Mouse (Mus musculus) midbrain, embryonic 12.5 days (tissue): ENCODE data around the gene Sart3. TPM values are rescaled to one million over a fixed set of nuclear protein-coding genes. Genes with fewer than 3 reads are reported as not detected.
A peak's percentile ranks its signal among the peaks of the same experiment; 100 is the strongest.
"Not testable (repeated sequence)": the region's sequence is repeated elsewhere in the genome, so short reads cannot be mapped to it uniquely, and the experiment has no call there.

Source experiments
- ATAC-seq: fragments of 200-750 bp; cut with Nextera tagmentation; 2 replicates; pipeline ENCODE4 v1.8.0; 2017; ENCODE audit warnings: low read depth, moderate TSS enrichment, moderate library complexity; ENCODE audit not compliant: low FRiP score
- H3K27ac ChIP-seq: fragments of 300-500 bp; sonication (generic); replicated peaks from 2 replicates; pipeline ENCODE4 v1.5.1; 2016; ENCODE audit warnings: mild to moderate bottlenecking
- H3K27me3 ChIP-seq: fragments of 300-500 bp; sonication (generic); 2 replicates; pipeline ENCODE4 v1.6.1; 2016; ENCODE audit warnings: mild to moderate bottlenecking
- H3K36me3 ChIP-seq: fragments of 300-500 bp; sonication (generic); 2 replicates; pipeline ENCODE4 v1.6.1; 2016
- H3K4me1 ChIP-seq: fragments of 300-500 bp; sonication (generic); 2 replicates; pipeline ENCODE4 v1.6.1; 2016
- H3K4me2 ChIP-seq: fragments of 300-500 bp; sonication (generic); replicated peaks from 2 replicates; pipeline ENCODE4 v1.6.1; 2016; ENCODE audit warnings: mild to moderate bottlenecking, moderate library complexity
- H3K4me3 ChIP-seq: fragments of 300-500 bp; sonication (generic); 2 replicates; pipeline ENCODE4 v1.5.1; 2016; ENCODE audit warnings: mild to moderate bottlenecking
- H3K9ac ChIP-seq: fragments of 300-500 bp; sonication (generic); replicated peaks from 2 replicates; pipeline ENCODE4 v1.6.1; 2016; ENCODE audit warnings: mild to moderate bottlenecking, moderate library complexity
- H3K9me3 ChIP-seq: fragments of 300-500 bp; sonication (generic); 2 replicates; pipeline ENCODE4 v1.6.1; 2016; ENCODE audit warnings: mild to moderate bottlenecking
- WGBS: fragments of 180-500 bp; shearing (Covaris S2); methylation state at CpG from one replicate; pipeline ENCODE4 v1.1.7; 2016; 5-methylcytosine and 5-hydroxymethylcytosine counted together
- polyA plus RNA-seq: library from polyadenylated mRNA; unstranded; fragments of >200 nt; fragmentation: Nextera tagmentation; extraction: Ambion mirVana; gene quantifications from 2 replicates; pipeline ENCODE4 v1.2.1, GENCODE M21; 2016

Gene Sart3
- polyA plus RNA-seq, 1 experiment from 2014 or later: 81.6 TPM

GRCm38 (mm10) chr5:113789075-113789788 lies 16.9 kb upstream of the Sart3 start:
- Histone ChIP-seq H3K4me1 (no peaks in the 10 kb centered on the region; the same call in 1 of the 2 replicates), H3K4me2 (no peak overlapping the region), H3K27ac (no peak overlapping the region), H3K36me3 (no peaks in the 10 kb centered on the region), H3K9me3 (no peaks in the 10 kb centered on the region), H3K9ac (no peak overlapping the region), H3K27me3 (peaks cover 4% of the 10 kb centered on the region; the same call in 1 of the 2 replicates), H3K4me3 (no peak overlapping the region)
- WGBS: 50% methylated on average over 7 of the region's 7 CpGs
- no peak for ATAC-seq

GRCm38 (mm10) chr5:113788645-113789044 lies 16.3 kb upstream of the Sart3 start:
- H3K4me1 ChIP-seq: no peaks in the 10 kb centered on the region; the same call in 1 of the 2 replicates
- no peak overlapping the region for H3K9ac ChIP-seq
- no peak overlapping the region for H3K27ac ChIP-seq
- H3K4me3 ChIP-seq: no peak overlapping the region
- 44% methylated on average over 6 of the region's 6 CpGs for WGBS
- peaks cover 10% of the 10 kb centered on the region for H3K27me3 ChIP-seq
- no peak for ATAC-seq
- no peak overlapping the region for H3K4me2 ChIP-seq
- no peaks in the 10 kb centered on the region for H3K36me3 ChIP-seq
- no peaks in the 10 kb centered on the region for H3K9me3 ChIP-seq

GRCm38 (mm10) chr5:113786985-113787384 lies 14.7 kb upstream of the Sart3 start:
- WGBS: 85% methylated on average over 5 of the region's 5 CpGs
- Histone ChIP-seq H3K4me2 (no peak overlapping the region), H3K27me3 (peaks cover 24% of the 10 kb centered on the region), H3K27ac (no peak overlapping the region), H3K9ac (no peak overlapping the region), H3K9me3 (no peaks in the 10 kb centered on the region), H3K4me3 (no peak overlapping the region), H3K4me1 (no peaks in the 10 kb centered on the region; the same call in 1 of the 2 replicates), H3K36me3 (no peaks in the 10 kb centered on the region)
- no peak for ATAC-seq

- not testable (repeated sequence) for H3K36me3 ChIP-seq, H3K4me2 ChIP-seq, H3K9me3 ChIP-seq, ATAC-seq, H3K27ac ChIP-seq, H3K4me1 ChIP-seq, H3K4me3 ChIP-seq, H3K9ac ChIP-seq
- 33% methylated on average over 3 of the region's 3 CpGs for WGBS
- H3K27me3 ChIP-seq: peaks cover 24% of the 10 kb centered on the region
These were observed 11.8 kb upstream of the Sart3 start for GRCm38 (mm10) chr5:113784104-113784503.

GRCm38 (mm10) chr5:113783581-113784001 lies 11.3 kb upstream of the Sart3 start:
- WGBS: 22% methylated on average over 12 of the region's 12 CpGs
- Histone ChIP-seq H3K36me3 (peaks cover 3% of the 10 kb centered on the region; the same call in 1 of the 2 replicates), H3K9ac (no peak overlapping the region), H3K4me3 (no peak overlapping the region), H3K27ac (no peak overlapping the region), H3K4me2 (no peak overlapping the region), H3K9me3 (no peaks in the 10 kb centered on the region), H3K27me3 (peaks cover 24% of the 10 kb centered on the region), H3K4me1 (no peaks in the 10 kb centered on the region)
- ATAC-seq: no peak

- Histone ChIP-seq H3K4me3 (no peak overlapping the region), H3K9me3 (no peaks in the 10 kb centered on the region), H3K36me3 (peaks cover 10% of the 10 kb centered on the region), H3K4me2 (no peak overlapping the region), H3K27ac (no peak overlapping the region), H3K27me3 (peaks cover 24% of the 10 kb centered on the region), H3K4me1 (no peaks in the 10 kb centered on the region), H3K9ac (no peak overlapping the region)
- no peak for ATAC-seq
- WGBS: 88% methylated on average over 7 of the region's 7 CpGs
These were observed 10.3 kb upstream of the Sart3 start for GRCm38 (mm10) chr5:113782624-113783023.

- 80% methylated on average over 7 of the region's 7 CpGs for WGBS
- Histone ChIP-seq H3K36me3 (peaks cover 16% of the 10 kb centered on the region), H3K9me3 (no peaks in the 10 kb centered on the region), H3K4me3 (no peak overlapping the region), H3K9ac (no peak overlapping the region), H3K27ac (no peak overlapping the region), H3K4me2 (no peak overlapping the region), H3K27me3 (peaks cover 24% of the 10 kb centered on the region), H3K4me1 (no peaks in the 10 kb centered on the region)
- ATAC-seq: no peak
These were observed 9.6 kb upstream of the Sart3 start for GRCm38 (mm10) chr5:113781875-113782274.

GRCm38 (mm10) chr5:113781254-113781653 lies 8.9 kb upstream of the Sart3 start:
- Histone ChIP-seq H3K4me2 (no peak overlapping the region), H3K4me1 (no peaks in the 10 kb centered on the region), H3K9ac (no peak overlapping the region), H3K9me3 (no peaks in the 10 kb centered on the region), H3K27ac (no peak overlapping the region), H3K36me3 (peaks cover 22% of the 10 kb centered on the region), H3K4me3 (no peak overlapping the region), H3K27me3 (peaks cover 24% of the 10 kb centered on the region)
- WGBS: 81% methylated on average over 7 of the region's 7 CpGs
- no peak for ATAC-seq

GRCm38 (mm10) chr5:113780763-113781162 lies 8.5 kb upstream of the Sart3 start:
- no peaks in the 10 kb centered on the region for H3K4me1 ChIP-seq
- WGBS: 93% methylated on average over 5 of the region's 5 CpGs
- H3K9ac ChIP-seq: no peak overlapping the region
- H3K4me3 ChIP-seq: no peak overlapping the region
- no peak overlapping the region for H3K4me2 ChIP-seq
- H3K9me3 ChIP-seq: no peaks in the 10 kb centered on the region
- H3K27ac ChIP-seq: no peak overlapping the region
- peaks cover 27% of the 10 kb centered on the region for H3K36me3 ChIP-seq
- no peak for ATAC-seq
- peaks cover 24% of the 10 kb centered on the region for H3K27me3 ChIP-seq

- Histone ChIP-seq H3K27ac (no peak overlapping the region), H3K4me1 (no peaks in the 10 kb centered on the region), H3K9ac (no peak overlapping the region), H3K27me3 (peaks cover 24% of the 10 kb centered on the region), H3K4me3 (no peak overlapping the region), H3K4me2 (no peak overlapping the region), H3K9me3 (no peaks in the 10 kb centered on the region), H3K36me3 (peaks cover 32% of the 10 kb centered on the region)
- ATAC-seq: peak; percentile 16; the same call in 1 of the 2 replicates
- 97% methylated on average over 3 of the region's 3 CpGs for WGBS
These were observed 7.9 kb upstream of the Sart3 start for GRCm38 (mm10) chr5:113780082-113780752.

- Histone ChIP-seq H3K4me3 (no peak overlapping the region), H3K36me3 (peaks cover 39% of the 10 kb centered on the region), H3K9me3 (no peaks in the 10 kb centered on the region), H3K27ac (no peak overlapping the region), H3K9ac (no peak overlapping the region), H3K27me3 (peaks cover 23% of the 10 kb centered on the region), H3K4me1 (no peaks in the 10 kb centered on the region), H3K4me2 (no peak overlapping the region)
- no peak for ATAC-seq
- 86% methylated on average over 5 of the region's 5 CpGs for WGBS
These were observed 7.3 kb upstream of the Sart3 start for GRCm38 (mm10) chr5:113779569-113779968.

- not testable (repeated sequence) for H3K9me3 ChIP-seq, ATAC-seq, H3K4me3 ChIP-seq, H3K4me2 ChIP-seq, H3K27me3 ChIP-seq, H3K27ac ChIP-seq, H3K9ac ChIP-seq
- 92% methylated on average over 8 of the region's 8 CpGs for WGBS
- Histone ChIP-seq H3K4me1 (peaks cover 11% of the 10 kb centered on the region), H3K36me3 (peaks cover 43% of the 10 kb centered on the region)
These were observed 5.4 kb upstream of the Sart3 start for GRCm38 (mm10) chr5:113777728-113778127.
